Mouse (Mus musculus): Measurements from ENCODE around the gene C1qtnf9. TPM values are rescaled to one million over a fixed set of nuclear protein-coding genes. Genes with fewer than 3 reads are reported as not detected.
A peak's percentile ranks its signal among the peaks of the same experiment; 100 is the strongest.

C1qtnf9 gene
- polyA plus RNA-seq, 1 experiment, result not detected

DNA sequence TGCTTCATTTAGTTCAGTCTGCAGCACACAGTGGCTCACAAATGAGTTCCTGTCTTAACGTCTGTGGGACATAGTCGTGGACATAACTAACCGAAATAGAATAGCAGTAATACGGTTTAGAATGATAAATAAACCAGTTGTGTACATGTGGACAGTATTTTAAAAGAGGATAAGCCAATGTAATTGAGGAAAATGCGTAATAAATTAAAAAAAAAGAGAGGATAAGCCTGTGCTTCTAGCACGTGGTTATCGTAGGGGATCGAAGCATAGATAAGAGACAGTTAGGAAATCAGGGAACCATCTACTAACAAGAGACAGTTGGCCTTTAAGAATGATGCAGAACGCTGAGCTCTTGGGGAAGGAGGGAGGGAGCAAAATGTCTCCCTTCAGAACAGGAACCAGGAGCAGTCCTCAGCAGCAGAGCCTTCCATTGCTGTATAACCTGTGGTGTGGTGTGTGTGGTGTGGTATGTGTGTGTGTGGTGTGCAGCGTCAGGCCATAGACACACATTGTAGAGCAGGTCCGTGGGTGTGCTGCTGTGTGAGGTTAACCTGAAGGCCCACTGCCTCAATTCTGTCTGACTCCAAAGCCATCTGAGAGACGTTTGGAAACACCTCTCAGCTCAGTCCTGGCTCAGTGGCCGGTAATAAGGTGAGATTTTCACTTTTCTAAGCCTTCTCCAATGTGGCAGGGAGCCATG is 31.9 kb upstream of the C1qtnf9 start:
- Histone ChIP-seq H3K4me2 (ENCODE audit: low read depth) (no peak overlapping the region), H3K27me3 (ENCODE audit: control insufficient read depth, insufficient read depth, insufficient read length) (no peaks in the 10 kb centered on the region), H3K36me3 (ENCODE audit: control insufficient read depth, insufficient read depth) (no peaks in the 10 kb centered on the region), H3ac (ENCODE audit: control insufficient read depth, insufficient read length) (no peak overlapping the region), H3K4me3 (no peak overlapping the region), H3K79me2 (ENCODE audit: control insufficient read depth, insufficient read depth) (no peaks in the 10 kb centered on the region)
- TF ChIP-seq MYOG (IDR thresholded peaks at IDR 0.05; ENCODE audit: control insufficient read depth in 1 of 3, insufficient read depth in 1 of 3, insufficient read length in 2 of 3, low read depth in 2 of 3) (no peak), USF1 (IDR thresholded peaks at IDR 0.05; ENCODE audit: low read depth) (no peak), MAX (IDR thresholded peaks at IDR 0.05; ENCODE audit: low read depth) (no peak), TCF12 (IDR thresholded peaks at IDR 0.05; ENCODE audit: insufficient read depth, poor library complexity, severe bottlenecking) (no peak), MYOD1 (IDR thresholded peaks at IDR 0.05; ENCODE audit: control insufficient read depth in 1 of 3, insufficient read length in 2 of 3, low read depth in 2 of 3) (no peak), REST (IDR thresholded peaks at IDR 0.05; ENCODE audit: insufficient read depth, insufficient read length) (no peak), CEBPB (IDR thresholded peaks at IDR 0.05; ENCODE audit: insufficient read depth, poor library complexity, severe bottlenecking) (no peak), POLR2AphosphoS2 (IDR thresholded peaks at IDR 0.05; ENCODE audit: insufficient read length, low read depth) (no peak), E2F4 (IDR thresholded peaks at IDR 0.05; ENCODE audit: insufficient read depth) (no peak), POLR2A (IDR thresholded peaks at IDR 0.05; ENCODE audit: insufficient read length, low read depth) (no peak), TCF3 (IDR thresholded peaks at IDR 0.05; ENCODE audit: insufficient read length, low read depth) (no peak), SRF (IDR thresholded peaks at IDR 0.05; ENCODE audit: control insufficient read depth, insufficient read length, low read depth) (no peak)

GRCm38 (mm10) chr14:60736591-60737192 is 31.2 kb upstream of the C1qtnf9 start:
- no peaks in the 10 kb centered on the region for H3K36me3 ChIP-seq (ENCODE audit: control insufficient read depth, insufficient read depth)
- H3K4me3 ChIP-seq, result no peak overlapping the region
- H3K79me2 ChIP-seq (ENCODE audit: control insufficient read depth, insufficient read depth), result no peaks in the 10 kb centered on the region
- H3ac ChIP-seq (ENCODE audit: control insufficient read depth, insufficient read length), result no peak overlapping the region
- no peaks in the 10 kb centered on the region for H3K27me3 ChIP-seq (ENCODE audit: control insufficient read depth, insufficient read depth, insufficient read length)
- H3K4me2 ChIP-seq (ENCODE audit: low read depth), result peak overlapping the region; percentile 59
- TF ChIP-seq REST (IDR thresholded peaks at IDR 0.05; ENCODE audit: insufficient read depth, insufficient read length), result no peak
- no peak for TF ChIP-seq E2F4 (IDR thresholded peaks at IDR 0.05; ENCODE audit: insufficient read depth)
- TF ChIP-seq CEBPB (IDR thresholded peaks at IDR 0.05; ENCODE audit: insufficient read depth, poor library complexity, severe bottlenecking), result no peak
- TF ChIP-seq SRF (IDR thresholded peaks at IDR 0.05; ENCODE audit: control insufficient read depth, insufficient read length, low read depth), result no peak
- TF ChIP-seq MYOD1 (IDR thresholded peaks at IDR 0.05; ENCODE audit: control insufficient read depth in 1 of 3, insufficient read length in 2 of 3, low read depth in 2 of 3), result no peak
- TF ChIP-seq POLR2AphosphoS2 (IDR thresholded peaks at IDR 0.05; ENCODE audit: insufficient read length, low read depth), result no peak
- TF ChIP-seq MAX (IDR thresholded peaks at IDR 0.05; ENCODE audit: low read depth), result no peak
- no peak for TF ChIP-seq TCF12 (IDR thresholded peaks at IDR 0.05; ENCODE audit: insufficient read depth, poor library complexity, severe bottlenecking)
- no peak for TF ChIP-seq POLR2A (IDR thresholded peaks at IDR 0.05; ENCODE audit: insufficient read length, low read depth)
- TF ChIP-seq TCF3 (IDR thresholded peaks at IDR 0.05; ENCODE audit: insufficient read length, low read depth), result no peak
- TF ChIP-seq MYOG (IDR thresholded peaks at IDR 0.05; ENCODE audit: control insufficient read depth in 1 of 3, insufficient read depth in 1 of 3, insufficient read length in 2 of 3, low read depth in 2 of 3), result no peak
- no peak for TF ChIP-seq USF1 (IDR thresholded peaks at IDR 0.05; ENCODE audit: low read depth)

GRCm38 (mm10) chr14:60737202-60737611 is 30.7 kb upstream of the C1qtnf9 start:
- H3K27me3 ChIP-seq (ENCODE audit: control insufficient read depth, insufficient read depth, insufficient read length), result no peaks in the 10 kb centered on the region
- H3K79me2 ChIP-seq (ENCODE audit: control insufficient read depth, insufficient read depth), result no peaks in the 10 kb centered on the region
- H3K4me3 ChIP-seq, result no peak overlapping the region
- TF ChIP-seq E2F4 (IDR thresholded peaks at IDR 0.05; ENCODE audit: insufficient read depth), result no peak
- TF ChIP-seq CEBPB (IDR thresholded peaks at IDR 0.05; ENCODE audit: insufficient read depth, poor library complexity, severe bottlenecking), result no peak
- TF ChIP-seq MYOG (IDR thresholded peaks at IDR 0.05; ENCODE audit: control insufficient read depth in 1 of 3, insufficient read depth in 1 of 3, insufficient read length in 2 of 3, low read depth in 2 of 3), result no peak
- no peak for TF ChIP-seq USF1 (IDR thresholded peaks at IDR 0.05; ENCODE audit: low read depth)
- TF ChIP-seq TCF12 (IDR thresholded peaks at IDR 0.05; ENCODE audit: insufficient read depth, poor library complexity, severe bottlenecking), result no peak
- no peak for TF ChIP-seq MYOD1 (IDR thresholded peaks at IDR 0.05; ENCODE audit: control insufficient read depth in 1 of 3, insufficient read length in 2 of 3, low read depth in 2 of 3)
- TF ChIP-seq TCF3 (IDR thresholded peaks at IDR 0.05; ENCODE audit: insufficient read length, low read depth), result no peak
- TF ChIP-seq REST (IDR thresholded peaks at IDR 0.05; ENCODE audit: insufficient read depth, insufficient read length), result no peak
- TF ChIP-seq SRF (IDR thresholded peaks at IDR 0.05; ENCODE audit: control insufficient read depth, insufficient read length, low read depth), result no peak
- TF ChIP-seq POLR2AphosphoS2 (IDR thresholded peaks at IDR 0.05; ENCODE audit: insufficient read length, low read depth), result no peak
- no peak for TF ChIP-seq POLR2A (IDR thresholded peaks at IDR 0.05; ENCODE audit: insufficient read length, low read depth)
- no peak for TF ChIP-seq MAX (IDR thresholded peaks at IDR 0.05; ENCODE audit: low read depth)
- no peak overlapping the region for H3K4me2 ChIP-seq (ENCODE audit: low read depth)
- no peaks in the 10 kb centered on the region for H3K36me3 ChIP-seq (ENCODE audit: control insufficient read depth, insufficient read depth)
- H3ac ChIP-seq (ENCODE audit: control insufficient read depth, insufficient read length), result no peak overlapping the region

DNA sequence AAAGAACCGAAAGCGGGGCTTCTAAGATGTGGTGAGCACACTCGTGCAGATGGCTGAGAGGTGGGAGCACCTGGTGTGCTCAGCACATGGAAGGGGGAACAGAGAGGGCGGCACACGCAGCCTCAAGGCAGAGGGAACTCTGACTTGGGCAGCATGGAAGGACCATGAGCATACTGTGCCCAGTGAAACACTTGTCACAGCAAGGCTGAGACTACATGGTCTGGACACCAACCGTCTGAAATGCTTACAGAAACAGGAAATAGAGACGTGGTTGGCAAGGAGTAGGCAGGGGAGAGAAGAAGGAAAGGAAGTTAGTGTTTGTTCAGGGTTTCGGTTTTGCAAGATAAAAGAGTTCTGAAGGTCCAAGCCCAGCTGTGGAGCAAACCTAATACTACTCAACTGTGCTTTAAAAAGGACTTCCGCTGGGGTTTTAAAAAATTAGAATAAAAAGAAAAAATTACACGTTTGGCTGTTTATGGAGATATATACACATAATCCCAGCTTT is 29.4 kb upstream of the C1qtnf9 start:
- no peak overlapping the region for H3K4me3 ChIP-seq
- no peaks in the 10 kb centered on the region for H3K27me3 ChIP-seq (ENCODE audit: control insufficient read depth, insufficient read depth, insufficient read length)
- H3K36me3 ChIP-seq (ENCODE audit: control insufficient read depth, insufficient read depth), result no peaks in the 10 kb centered on the region
- no peak overlapping the region for H3K4me2 ChIP-seq (ENCODE audit: low read depth)
- no peaks in the 10 kb centered on the region for H3K79me2 ChIP-seq (ENCODE audit: control insufficient read depth, insufficient read depth)
- no peak for TF ChIP-seq E2F4 (IDR thresholded peaks at IDR 0.05; ENCODE audit: insufficient read depth)
- TF ChIP-seq USF1 (IDR thresholded peaks at IDR 0.05; ENCODE audit: low read depth), result no peak
- TF ChIP-seq TCF3 (IDR thresholded peaks at IDR 0.05; ENCODE audit: insufficient read length, low read depth), result no peak
- H3ac ChIP-seq (ENCODE audit: control insufficient read depth, insufficient read length), result no peak overlapping the region
